Mouse (Mus musculus): ENCODE data around the gene Acot3. TPM values are rescaled to one million over a fixed set of nuclear protein-coding genes. Genes with fewer than 3 reads are reported as not detected.
"Not testable (repeated sequence)": the region's sequence is repeated elsewhere in the genome, so short reads cannot be mapped to it uniquely, and the experiment has no call there.

Acot3 gene
- polyA plus RNA-seq, 1 experiment from 2014 or later, result 0.52 TPM

DNA sequence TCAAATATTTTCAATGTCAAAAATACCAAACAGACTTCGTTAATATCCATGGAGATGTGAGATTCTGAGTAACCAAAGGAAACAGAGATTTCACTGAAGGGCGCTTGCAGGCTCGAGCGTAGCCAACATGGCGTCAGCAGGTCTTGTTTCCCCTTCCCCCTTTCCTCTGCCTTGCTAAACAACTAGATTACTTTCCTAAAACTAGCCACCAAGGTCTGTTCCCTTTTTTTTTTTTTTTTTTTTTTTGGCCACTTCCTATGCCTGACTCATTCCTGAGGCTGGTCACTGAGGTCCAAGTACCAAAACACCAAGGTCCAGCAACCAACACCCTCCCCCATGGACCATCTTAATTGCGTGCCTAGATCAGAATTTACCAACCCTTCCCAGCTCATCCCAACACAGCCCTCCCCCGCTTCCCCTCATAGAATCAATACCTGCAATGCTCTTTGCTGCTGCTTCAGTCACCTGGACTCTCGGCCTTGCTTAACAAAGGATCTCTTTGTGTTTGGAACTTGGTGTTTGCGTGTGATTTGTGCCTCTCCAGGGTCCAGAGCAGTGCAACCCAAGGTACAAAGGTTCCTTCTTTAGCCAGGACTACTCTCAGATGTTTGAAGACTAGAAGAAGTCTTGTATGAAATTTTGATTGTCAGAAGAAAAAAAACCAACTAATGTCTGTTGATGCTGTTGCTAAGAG, 28.7 kb upstream of the Acot3 start:
- ATAC-seq (ENCODE audit: extremely low read depth, insufficient number of reproducible peaks, low FRiP score, low TSS enrichment), result no peak
- no peaks in the 10 kb centered on the region for H3K27me3 ChIP-seq (replicated peaks)
- 83% methylated on average over 9 of the region's 9 CpGs for WGBS
- no peak overlapping the region for H3K4me2 ChIP-seq
- no peak overlapping the region for H3K27ac ChIP-seq (replicated peaks)
- peaks cover 16% of the 10 kb centered on the region for H3K4me1 ChIP-seq
- H3K4me3 ChIP-seq, result no peak overlapping the region
- H3K36me3 ChIP-seq, result no peaks in the 10 kb centered on the region
- no peak overlapping the region for H3K9ac ChIP-seq
- H3K9me3 ChIP-seq, result no peaks in the 10 kb centered on the region

DNA sequence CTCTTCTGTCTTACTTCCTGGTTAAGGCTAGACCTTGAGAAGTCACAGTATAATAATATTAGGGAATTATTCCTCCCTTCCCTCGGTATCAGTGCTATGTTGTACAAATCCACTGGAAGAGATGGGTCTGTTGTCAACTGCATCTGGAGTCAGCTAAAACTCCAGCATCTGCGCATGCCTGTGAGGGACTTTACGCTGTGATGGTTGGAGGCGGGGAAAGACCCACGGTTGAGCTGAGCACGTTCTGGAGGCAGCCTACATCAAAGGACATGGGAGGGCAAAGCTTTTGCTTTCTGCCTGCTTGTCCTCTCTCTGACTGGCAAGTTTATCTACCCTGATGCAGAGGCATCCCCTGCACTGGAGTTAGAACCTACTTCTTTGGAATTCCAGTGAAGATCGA, 26.1 kb upstream of the Acot3 start:
- no peaks in the 10 kb centered on the region for H3K9me3 ChIP-seq
- H3K27ac ChIP-seq (replicated peaks), result no peak overlapping the region
- H3K36me3 ChIP-seq, result no peaks in the 10 kb centered on the region
- H3K27me3 ChIP-seq (replicated peaks), result no peaks in the 10 kb centered on the region
- H3K4me1 ChIP-seq, result peaks cover 8% of the 10 kb centered on the region; the same call in 1 of the 2 replicates
- no peak for ATAC-seq (ENCODE audit: extremely low read depth, insufficient number of reproducible peaks, low FRiP score, low TSS enrichment)
- WGBS, result 78% methylated on average over 7 of the region's 7 CpGs
- H3K9ac ChIP-seq, result no peak overlapping the region
- H3K4me3 ChIP-seq, result no peak overlapping the region
- no peak overlapping the region for H3K4me2 ChIP-seq

DNA sequence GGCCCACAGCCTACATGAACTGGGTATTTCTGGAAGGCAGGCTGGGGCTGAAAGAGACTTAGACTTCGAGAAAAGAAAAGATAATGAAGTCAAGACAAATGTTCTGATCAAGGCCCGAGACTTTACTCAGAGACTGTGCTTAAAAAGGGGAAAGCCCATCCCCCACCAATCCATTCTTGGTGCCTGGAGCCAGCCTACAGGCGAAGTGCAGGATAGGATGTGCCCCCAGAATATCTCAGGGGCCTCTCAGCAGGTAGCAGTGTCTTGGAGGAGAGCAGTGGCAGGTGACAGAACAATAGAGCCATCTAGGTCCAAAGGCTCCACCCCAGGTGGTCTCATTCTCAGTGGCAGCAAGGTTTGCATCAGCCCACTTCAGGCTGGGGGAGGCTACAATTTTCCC, 23.6 kb upstream of the Acot3 start:
- H3K4me1 ChIP-seq; H3K9me3 ChIP-seq; H3K9ac ChIP-seq; H3K4me3 ChIP-seq; H3K27ac ChIP-seq (replicated peaks); ATAC-seq (ENCODE audit: extremely low read depth, insufficient number of reproducible peaks, low FRiP score, low TSS enrichment); H3K36me3 ChIP-seq; H3K4me2 ChIP-seq; H3K27me3 ChIP-seq (replicated peaks): not testable (repeated sequence)
- 64% methylated on average over 3 of the region's 3 CpGs for WGBS

DNA sequence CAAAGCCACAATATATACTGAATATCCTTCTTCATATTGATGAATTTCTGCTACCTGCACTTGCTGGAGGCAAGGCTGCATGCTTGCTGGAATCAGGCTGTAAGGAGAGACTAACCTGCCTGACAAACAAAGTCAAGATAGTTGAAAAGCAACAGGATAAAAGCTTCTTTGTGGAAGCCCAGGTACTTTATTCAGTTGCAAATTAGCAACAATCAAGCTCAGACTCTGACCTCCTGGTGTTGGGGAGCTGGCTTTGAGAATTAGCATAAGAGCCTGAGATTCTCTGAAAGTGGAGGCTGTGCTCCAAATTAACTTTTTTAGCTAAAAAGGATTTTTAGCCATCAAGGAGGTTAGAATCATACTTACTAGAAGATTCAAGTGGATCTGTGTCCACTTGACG, 22.9 kb upstream of the Acot3 start:
- H3K27me3 ChIP-seq (replicated peaks); H3K9ac ChIP-seq; H3K4me1 ChIP-seq; H3K36me3 ChIP-seq; H3K4me2 ChIP-seq; H3K9me3 ChIP-seq; H3K27ac ChIP-seq (replicated peaks); ATAC-seq (ENCODE audit: extremely low read depth, insufficient number of reproducible peaks, low FRiP score, low TSS enrichment); H3K4me3 ChIP-seq: not testable (repeated sequence)
- 93% methylated on average over 1 of the region's 1 CpGs for WGBS

DNA sequence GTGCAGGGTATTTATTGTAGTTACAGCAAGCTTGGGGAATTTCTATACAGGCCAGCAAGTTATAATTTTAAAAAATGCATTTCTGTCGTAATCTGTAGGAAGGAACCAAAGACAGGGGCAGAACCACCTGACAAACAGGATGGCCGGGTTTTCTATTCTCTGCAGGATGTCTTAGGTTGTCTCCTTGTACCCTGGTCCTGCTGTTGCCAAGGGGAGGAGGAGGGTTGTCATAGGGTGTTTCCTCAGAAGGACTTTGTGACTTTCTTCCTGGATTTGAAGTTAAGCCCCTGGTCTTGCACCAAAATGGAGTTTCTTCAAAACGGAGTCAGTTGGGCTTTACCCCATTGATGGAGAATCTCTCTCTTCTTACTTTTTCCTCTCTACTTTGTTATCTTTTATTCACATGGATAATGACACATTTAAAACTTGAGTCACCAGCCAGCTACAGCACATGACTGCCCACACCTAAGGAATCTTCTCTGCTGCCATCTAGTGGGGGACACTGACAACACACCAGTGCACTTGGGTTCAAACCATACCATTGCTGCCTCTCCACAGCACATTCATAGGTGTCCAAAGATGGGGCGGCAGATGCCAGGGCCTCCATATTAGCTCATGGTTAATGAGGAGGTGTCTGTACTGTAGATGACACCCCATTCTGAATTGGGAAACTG, 21.1 kb upstream of the Acot3 start:
- H3K9me3 ChIP-seq, result no peaks in the 10 kb centered on the region
- peaks cover 2% of the 10 kb centered on the region; the same call in 1 of the 2 replicates for H3K4me1 ChIP-seq
- 61% methylated on average over 4 of the region's 4 CpGs for WGBS
- H3K4me3 ChIP-seq, result no peak overlapping the region
- H3K27ac ChIP-seq (replicated peaks), result no peak overlapping the region
- H3K27me3 ChIP-seq (replicated peaks), result peaks cover 3% of the 10 kb centered on the region; the same call in 1 of the 2 replicates
- H3K9ac ChIP-seq, result no peak overlapping the region
- H3K4me2 ChIP-seq, result no peak overlapping the region
- H3K36me3 ChIP-seq, result no peaks in the 10 kb centered on the region
- ATAC-seq (ENCODE audit: extremely low read depth, insufficient number of reproducible peaks, low FRiP score, low TSS enrichment), result no peak

DNA sequence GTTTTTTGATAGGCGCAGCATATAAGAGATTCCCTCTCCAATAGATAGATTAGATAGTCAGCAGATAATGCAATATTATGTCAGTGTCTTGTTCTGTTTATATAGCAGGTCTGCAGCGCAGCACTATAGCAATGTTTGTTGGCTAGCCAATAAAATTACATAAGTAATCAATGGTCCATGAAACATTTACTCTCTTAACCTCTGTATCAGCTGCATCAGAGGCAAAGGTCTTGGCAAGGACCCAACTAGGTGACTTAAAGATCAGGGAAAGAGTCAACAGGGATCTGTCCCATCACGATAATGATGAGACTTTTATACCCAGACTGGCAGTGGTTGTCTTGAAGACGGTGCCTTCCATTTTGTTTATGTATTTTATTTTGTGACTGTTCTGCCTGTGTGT, 19.1 kb upstream of the Acot3 start:
- peaks cover 8% of the 10 kb centered on the region; the same call in 1 of the 2 replicates for H3K27me3 ChIP-seq (replicated peaks)
- ATAC-seq (ENCODE audit: extremely low read depth, insufficient number of reproducible peaks, low FRiP score, low TSS enrichment), result no peak
- no peaks in the 10 kb centered on the region for H3K36me3 ChIP-seq
- no peak overlapping the region for H3K4me3 ChIP-seq
- WGBS, result 78% methylated on average over 4 of the region's 4 CpGs
- no peaks in the 10 kb centered on the region for H3K9me3 ChIP-seq
- no peak overlapping the region for H3K27ac ChIP-seq (replicated peaks)
- H3K9ac ChIP-seq, result no peak overlapping the region
- peaks cover 2% of the 10 kb centered on the region; the same call in 1 of the 2 replicates for H3K4me1 ChIP-seq
- no peak overlapping the region for H3K4me2 ChIP-seq

DNA sequence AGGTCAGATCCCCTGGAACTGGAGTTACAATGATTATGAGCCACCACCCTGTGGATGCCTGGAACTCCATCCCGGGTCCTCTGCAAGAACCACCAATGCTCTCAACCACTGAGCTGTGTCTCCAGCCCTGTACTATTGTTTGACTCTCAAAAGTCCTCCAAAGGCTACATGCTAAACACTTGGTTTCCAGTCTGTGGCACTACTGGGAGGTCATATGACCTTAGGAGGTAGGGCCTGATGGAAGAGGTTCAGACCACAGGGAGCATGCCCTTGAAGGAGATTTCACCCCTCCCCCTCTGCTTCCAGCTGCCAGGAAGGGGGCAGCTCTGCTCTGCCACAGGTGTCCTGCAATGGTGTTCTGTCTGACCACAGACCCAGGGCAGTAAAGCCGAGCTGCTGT, 18.6 kb upstream of the Acot3 start:
- ATAC-seq (ENCODE audit: extremely low read depth, insufficient number of reproducible peaks, low FRiP score, low TSS enrichment); H3K4me1 ChIP-seq: not testable (repeated sequence)
- WGBS, result 64% methylated on average over 2 of the region's 2 CpGs

DNA sequence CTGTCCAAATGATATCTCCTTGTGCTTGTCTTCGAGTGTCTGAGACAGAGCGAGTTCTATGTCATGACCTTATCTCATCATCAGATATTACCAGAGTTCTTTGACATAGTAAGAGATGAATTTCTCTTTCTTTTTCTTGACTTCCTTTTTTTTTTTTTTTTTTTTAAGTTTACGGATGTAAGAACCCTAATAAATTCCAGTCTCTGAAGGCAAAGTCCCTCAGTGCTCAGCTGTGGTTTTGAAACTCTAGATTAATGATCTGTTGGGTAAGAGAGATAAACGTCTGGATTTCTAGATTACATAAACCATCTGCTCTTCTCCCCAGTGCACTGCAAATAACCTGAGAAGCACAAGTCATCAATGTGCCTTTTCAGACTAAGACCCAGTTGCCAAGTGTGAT, 17.8 kb upstream of the Acot3 start:
- Histone ChIP-seq H3K9ac (no peak overlapping the region), H3K9me3 (no peaks in the 10 kb centered on the region; the same call in 1 of the 2 replicates), H3K27me3 (replicated peaks) (peaks cover 8% of the 10 kb centered on the region; the same call in 1 of the 2 replicates), H3K4me1 (peaks cover 6% of the 10 kb centered on the region; the same call in 1 of the 2 replicates), H3K4me2 (no peak overlapping the region), H3K27ac (replicated peaks) (no peak overlapping the region), H3K4me3 (no peak overlapping the region), H3K36me3 (no peaks in the 10 kb centered on the region)
- no peak for ATAC-seq (ENCODE audit: extremely low read depth, insufficient number of reproducible peaks, low FRiP score, low TSS enrichment)
- 55% methylated on average over 4 of the region's 4 CpGs for WGBS

More for the DNA sequence above, 18.6 kb upstream of the Acot3 start:
- H3K4me2 ChIP-seq; H3K9me3 ChIP-seq; H3K36me3 ChIP-seq; H3K4me3 ChIP-seq; H3K27ac ChIP-seq (replicated peaks); H3K27me3 ChIP-seq (replicated peaks); H3K9ac ChIP-seq: not testable (repeated sequence)

DNA sequence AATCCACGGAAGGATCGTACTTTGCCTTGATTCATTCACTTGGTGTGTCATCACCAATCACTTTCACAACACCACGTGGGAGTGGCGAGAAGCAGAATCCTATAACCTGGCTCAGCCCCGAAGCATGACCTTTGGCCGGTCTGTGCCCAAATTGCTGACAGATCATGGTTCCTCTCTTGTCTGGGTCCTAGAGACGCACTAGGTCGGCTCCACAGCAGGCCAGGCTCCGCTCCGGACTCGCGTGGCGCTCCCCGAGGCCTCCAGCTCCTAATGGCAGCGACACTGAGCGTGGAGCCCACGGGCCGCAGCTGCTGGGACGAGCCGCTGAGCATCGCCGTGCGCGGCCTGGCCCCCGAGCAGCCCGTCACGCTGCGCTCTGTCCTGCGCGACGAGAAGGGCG, 13.7 kb upstream of the Acot3 start, which contains the start of gene Acot4:
Acot4 (plus strand) TSS at position 139 of the 400 bp plus-strand sequence.
- H3K27ac ChIP-seq (replicated peaks); H3K4me1 ChIP-seq; H3K9me3 ChIP-seq; H3K27me3 ChIP-seq (replicated peaks); ATAC-seq (ENCODE audit: extremely low read depth, insufficient number of reproducible peaks, low FRiP score, low TSS enrichment); H3K36me3 ChIP-seq: not testable (repeated sequence)
- WGBS, result 7% methylated on average over 32 of the region's 32 CpGs
- peak within 1 kb of the TSS; percentile 78 for H3K4me2 ChIP-seq
- peak within 1 kb of the TSS; percentile 79 for H3K9ac ChIP-seq
- H3K4me3 ChIP-seq, result peak within 1 kb of the TSS; percentile 57

DNA sequence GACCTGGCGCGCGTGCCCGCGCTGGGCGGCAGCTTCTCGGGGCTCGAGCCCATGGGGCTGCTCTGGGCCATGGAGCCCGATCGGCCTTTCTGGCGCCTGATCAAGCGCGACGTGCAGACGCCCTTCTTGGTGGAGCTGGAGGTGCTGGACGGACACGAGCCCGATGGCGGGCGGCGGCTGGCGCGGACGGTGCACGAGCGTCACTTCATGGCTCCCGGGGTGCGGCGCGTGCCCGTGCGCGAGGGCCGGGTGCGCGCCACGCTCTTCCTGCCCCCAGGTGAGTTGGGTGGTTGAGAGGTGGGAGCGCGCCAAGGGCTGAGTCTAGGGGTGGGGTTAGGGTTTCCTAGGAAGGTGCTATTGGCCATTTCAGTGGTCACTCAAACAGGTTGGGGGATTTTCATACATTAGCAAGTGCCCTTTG, 13.2 kb upstream of the Acot3 start, which contains the start of gene Gm49366:
Gm49366 (plus strand) TSS at position 245 of the 421 bp plus-strand sequence.
- Histone ChIP-seq H3K9ac (peak within 1 kb of the TSS; percentile 79), H3K4me2 (peak within 1 kb of the TSS; percentile 78), H3K4me3 (peak within 1 kb of the TSS; percentile 57)
- H3K27ac ChIP-seq (replicated peaks); H3K36me3 ChIP-seq; H3K9me3 ChIP-seq; ATAC-seq (ENCODE audit: extremely low read depth, insufficient number of reproducible peaks, low FRiP score, low TSS enrichment); H3K27me3 ChIP-seq (replicated peaks); H3K4me1 ChIP-seq: not testable (repeated sequence)
- 3% methylated on average over 39 of the region's 39 CpGs for WGBS

DNA sequence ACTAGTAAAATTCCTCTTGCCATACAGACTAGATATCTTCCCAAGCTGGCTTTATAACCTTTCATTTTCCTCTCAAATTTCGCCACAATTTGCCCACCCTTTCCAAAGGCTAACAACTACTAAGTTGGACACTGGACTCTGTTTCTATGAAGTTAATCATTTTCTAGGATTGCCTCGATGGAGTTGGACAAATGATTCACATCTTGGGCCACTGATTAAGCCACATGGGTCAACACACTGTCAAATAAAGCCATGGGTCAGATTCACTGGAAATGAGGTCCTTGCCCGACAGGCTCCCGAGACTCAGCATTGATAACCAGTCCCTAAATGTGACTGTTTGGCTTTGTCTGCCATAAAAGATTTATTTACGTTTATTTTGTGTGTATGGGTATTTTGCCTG, 9.7 kb upstream of the Acot3 start:
- H3K27me3 ChIP-seq (replicated peaks), result peaks cover 4% of the 10 kb centered on the region; the same call in 1 of the 2 replicates
- no peaks in the 10 kb centered on the region for H3K36me3 ChIP-seq
- H3K4me3 ChIP-seq, result no peak overlapping the region
- no peak for ATAC-seq (ENCODE audit: extremely low read depth, insufficient number of reproducible peaks, low FRiP score, low TSS enrichment)
- H3K4me1 ChIP-seq, result peaks cover 3% of the 10 kb centered on the region; the same call in 1 of the 2 replicates
- 83% methylated on average over 5 of the region's 5 CpGs for WGBS
- H3K27ac ChIP-seq (replicated peaks), result no peak overlapping the region
- H3K9ac ChIP-seq, result no peak overlapping the region
- peaks cover 10% of the 10 kb centered on the region; the same call in 1 of the 2 replicates for H3K9me3 ChIP-seq
- no peak overlapping the region for H3K4me2 ChIP-seq

All from heart, embryonic 13.5 days (tissue).